Mouse (Mus musculus): ENCODE data around the gene Ceacam16. TPM values are rescaled to one million over a fixed set of nuclear protein-coding genes. Genes with fewer than 3 reads are reported as not detected.

The Ceacam16 gene
- polyA plus RNA-seq, 1 experiment: not detected

DNA sequence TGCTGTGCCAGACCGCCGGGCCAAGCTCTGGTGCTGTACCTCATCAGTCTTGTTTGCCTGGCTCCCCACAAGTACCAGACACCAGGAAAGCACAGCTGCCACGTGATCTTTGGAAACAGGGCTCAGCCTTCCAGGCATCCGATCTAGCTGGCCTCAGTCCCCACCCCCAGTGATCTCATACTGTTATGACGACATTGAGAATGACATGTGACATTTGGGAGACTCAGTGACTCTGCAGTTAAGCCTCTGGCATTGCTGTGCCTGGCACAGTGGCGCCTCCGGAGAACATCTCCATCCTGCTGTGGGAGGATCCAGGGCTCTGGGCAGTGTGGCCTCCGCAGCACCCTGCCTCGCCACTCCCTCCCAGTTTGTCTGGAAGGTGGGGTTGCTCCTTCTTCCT lies 29.3 kb downstream of the Ceacam16 start:
- Histone ChIP-seq H3K36me3 (ENCODE audit: control insufficient read depth, insufficient read depth) (no peaks in the 10 kb centered on the region), H3K4me3 (ENCODE audit: insufficient read depth, poor library complexity, severe bottlenecking) (no peak overlapping the region), H3K79me3 (ENCODE audit: low read depth) (no peaks in the 10 kb centered on the region), H3ac (ENCODE audit: control insufficient read depth, insufficient read length, low read depth) (no peak overlapping the region), H3K27me3 (ENCODE audit: control insufficient read depth, insufficient read depth, insufficient read length) (no peaks in the 10 kb centered on the region), H3K79me2 (ENCODE audit: control insufficient read depth, insufficient read depth) (no peaks in the 10 kb centered on the region)
- TF ChIP-seq MYOG (IDR thresholded peaks at IDR 0.05; ENCODE audit: control insufficient read depth, extremely low read depth, insufficient read length) (no peak), MAX (IDR thresholded peaks at IDR 0.05) (no peak), USF1 (IDR thresholded peaks at IDR 0.05; ENCODE audit: low read depth) (peak; percentile 26), MYOD1 (IDR thresholded peaks at IDR 0.05; ENCODE audit: control insufficient read depth, insufficient read length, low read depth) (no peak), CTCF (IDR thresholded peaks at IDR 0.05; ENCODE audit: control insufficient read depth, insufficient read depth, insufficient read length) (no peak)

GRCm38 (mm10) chr7:19830682-19831156 lies 30.4 kb downstream of the Ceacam16 start:
- H3K79me3 ChIP-seq (ENCODE audit: low read depth): no peaks in the 10 kb centered on the region
- no peaks in the 10 kb centered on the region for H3K27me3 ChIP-seq (ENCODE audit: control insufficient read depth, insufficient read depth, insufficient read length)
- peak overlapping the region; percentile 42 for H3ac ChIP-seq (ENCODE audit: control insufficient read depth, insufficient read length, low read depth)
- H3K4me3 ChIP-seq (ENCODE audit: insufficient read depth, poor library complexity, severe bottlenecking): no peak overlapping the region
- TF ChIP-seq FOSL1 (IDR thresholded peaks at IDR 0.05; ENCODE audit: insufficient read depth, low read length, poor library complexity, severe bottlenecking) (no peak), CEBPB (IDR thresholded peaks at IDR 0.05; ENCODE audit: low read depth) (peak; percentile 92), MYOD1 (IDR thresholded peaks at IDR 0.05; ENCODE audit: control insufficient read depth, insufficient read length, low read depth) (peak; percentile 21)
- H3K79me2 ChIP-seq (ENCODE audit: control insufficient read depth, insufficient read depth): no peaks in the 10 kb centered on the region
- no peaks in the 10 kb centered on the region for H3K36me3 ChIP-seq (ENCODE audit: control insufficient read depth, insufficient read depth)

GRCm38 (mm10) chr7:19829694-19830093 lies 31.4 kb downstream of the Ceacam16 start:
- H3ac ChIP-seq (ENCODE audit: control insufficient read depth, insufficient read length, low read depth): no peak overlapping the region
- no peaks in the 10 kb centered on the region for H3K27me3 ChIP-seq (ENCODE audit: control insufficient read depth, insufficient read depth, insufficient read length)
- H3K79me3 ChIP-seq (ENCODE audit: low read depth): no peaks in the 10 kb centered on the region
- H3K79me2 ChIP-seq (ENCODE audit: control insufficient read depth, insufficient read depth): no peaks in the 10 kb centered on the region
- TF ChIP-seq MAX (IDR thresholded peaks at IDR 0.05) (no peak), MYOG (IDR thresholded peaks at IDR 0.05; ENCODE audit: control insufficient read depth, extremely low read depth, insufficient read length) (no peak), CTCF (IDR thresholded peaks at IDR 0.05; ENCODE audit: control insufficient read depth, insufficient read depth, insufficient read length) (no peak), FOSL1 (IDR thresholded peaks at IDR 0.05; ENCODE audit: insufficient read depth, low read length, poor library complexity, severe bottlenecking) (no peak), CEBPB (IDR thresholded peaks at IDR 0.05; ENCODE audit: low read depth) (no peak), USF1 (IDR thresholded peaks at IDR 0.05; ENCODE audit: low read depth) (no peak), MYOD1 (IDR thresholded peaks at IDR 0.05; ENCODE audit: control insufficient read depth, insufficient read length, low read depth) (no peak)
- H3K4me3 ChIP-seq (ENCODE audit: insufficient read depth, poor library complexity, severe bottlenecking): no peak overlapping the region
- H3K36me3 ChIP-seq (ENCODE audit: control insufficient read depth, insufficient read depth): no peaks in the 10 kb centered on the region

DNA sequence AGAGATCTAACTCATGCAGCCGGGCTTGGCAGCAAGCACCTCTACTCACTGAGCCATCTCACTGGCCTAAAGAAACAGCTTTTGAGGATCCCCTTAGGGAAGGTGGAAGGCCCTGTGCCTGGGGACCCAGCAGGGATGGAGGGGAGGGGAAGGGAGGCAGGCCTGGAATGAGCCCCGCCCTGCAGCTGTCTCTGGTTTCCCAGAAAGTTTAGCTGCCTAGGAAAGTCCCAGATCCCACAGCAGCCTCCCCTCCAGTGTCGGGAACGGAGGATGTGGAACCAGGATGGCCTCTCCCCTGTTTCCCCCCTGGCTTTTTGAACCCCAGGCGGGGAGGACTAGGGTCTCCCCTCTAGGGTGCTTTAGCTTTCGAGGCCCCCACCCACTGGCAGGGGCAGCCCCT lies 34.3 kb downstream of the Ceacam16 start:
- no peaks in the 10 kb centered on the region for H3K79me2 ChIP-seq (ENCODE audit: control insufficient read depth, insufficient read depth)
- H3K4me3 ChIP-seq (ENCODE audit: insufficient read depth, poor library complexity, severe bottlenecking): no peak overlapping the region
- H3K27me3 ChIP-seq (ENCODE audit: control insufficient read depth, insufficient read depth, insufficient read length): no peaks in the 10 kb centered on the region
- no peak overlapping the region for H3ac ChIP-seq (ENCODE audit: control insufficient read depth, insufficient read length, low read depth)
- no peaks in the 10 kb centered on the region for H3K79me3 ChIP-seq (ENCODE audit: low read depth)
- no peak for TF ChIP-seq CEBPB (IDR thresholded peaks at IDR 0.05; ENCODE audit: low read depth)
- H3K36me3 ChIP-seq (ENCODE audit: control insufficient read depth, insufficient read depth): no peaks in the 10 kb centered on the region

GRCm38 (mm10) chr7:19824182-19824973 lies 36.7 kb downstream of the Ceacam16 start:
- Histone ChIP-seq H3ac (ENCODE audit: control insufficient read depth, insufficient read length, low read depth) (no peak overlapping the region), H3K4me3 (ENCODE audit: insufficient read depth, poor library complexity, severe bottlenecking) (no peak overlapping the region), H3K27me3 (ENCODE audit: control insufficient read depth, insufficient read depth, insufficient read length) (no peaks in the 10 kb centered on the region), H3K79me2 (ENCODE audit: control insufficient read depth, insufficient read depth) (no peaks in the 10 kb centered on the region), H3K79me3 (ENCODE audit: low read depth) (no peaks in the 10 kb centered on the region), H3K36me3 (ENCODE audit: control insufficient read depth, insufficient read depth) (no peaks in the 10 kb centered on the region)
- TF ChIP-seq FOSL1 (IDR thresholded peaks at IDR 0.05; ENCODE audit: insufficient read depth, low read length, poor library complexity, severe bottlenecking) (no peak), MAX (IDR thresholded peaks at IDR 0.05) (no peak), USF1 (IDR thresholded peaks at IDR 0.05; ENCODE audit: low read depth) (no peak), MYOG (IDR thresholded peaks at IDR 0.05; ENCODE audit: control insufficient read depth, extremely low read depth, insufficient read length) (no peak), CTCF (IDR thresholded peaks at IDR 0.05; ENCODE audit: control insufficient read depth, insufficient read depth, insufficient read length) (no peak), MYOD1 (IDR thresholded peaks at IDR 0.05; ENCODE audit: control insufficient read depth, insufficient read length, low read depth) (no peak), CEBPB (IDR thresholded peaks at IDR 0.05; ENCODE audit: low read depth) (no peak)
